Mouse (Mus musculus): ENCODE measurements at regions not wholly inside any gene's neighbourhood (a gene's known extent, or its start where the extent isn't known, plus 50 kb on each side); places are given as distances from the start of the nearest gene placed in this dataset.

DNA sequence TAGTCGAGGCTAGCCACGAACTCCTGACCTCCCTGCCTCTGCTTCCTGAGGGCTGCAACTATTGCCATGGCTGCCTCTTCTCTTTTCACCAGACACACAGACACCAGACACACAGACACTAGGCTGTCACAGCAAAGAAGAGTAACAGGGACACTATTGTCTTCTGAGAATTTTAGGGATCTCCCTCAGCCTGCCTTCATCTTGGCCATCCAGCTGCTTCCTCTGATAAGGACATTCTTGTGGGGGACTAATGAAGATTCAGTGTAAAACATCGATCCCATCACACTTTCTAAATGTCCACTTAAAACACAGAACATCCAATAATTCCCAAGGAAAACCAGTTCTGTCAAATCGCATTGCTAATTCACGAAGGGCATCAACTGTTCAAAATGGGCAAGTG is 98.2 kb downstream of the Cd24a start:
- no peak for ATAC-seq (ENCODE audit: low FRiP score)
- Histone ChIP-seq H3K27me3 (ENCODE audit: insufficient read depth, low read length) (no peaks in the 10 kb centered on the region), H3K27ac (ENCODE audit: low read depth, low read length) (no peak overlapping the region), H3K4me2 (ENCODE audit: low read depth, low read length, poor library complexity, severe bottlenecking) (no peak overlapping the region), H3K9ac (replicated peaks; ENCODE audit: low read length, poor library complexity, severe bottlenecking) (no peak overlapping the region), H3K4me1 (ENCODE audit: insufficient read depth, low read length) (no peaks in the 10 kb centered on the region), H3K9me3 (ENCODE audit: low read length) (no peaks in the 10 kb centered on the region), H3K4me3 (ENCODE audit: low read depth, low read length) (no peak overlapping the region), H3K36me3 (ENCODE audit: insufficient read depth, low read length) (no peaks in the 10 kb centered on the region)
- TF ChIP-seq CTCF (IDR thresholded peaks at IDR 0.05), result no peak
- no peak for DNase-seq (ENCODE audit: low spot score)
- 74% methylated on average over 5 of the region's 5 CpGs for WGBS

GRCm38 (mm10) chr10:43684247-43685033 is 106.4 kb downstream of the Cd24a start:
- Histone ChIP-seq H3K9me3 (ENCODE audit: low read length) (no peaks in the 10 kb centered on the region), H3K27me3 (ENCODE audit: insufficient read depth, low read length) (no peaks in the 10 kb centered on the region), H3K4me1 (ENCODE audit: insufficient read depth, low read length) (peaks cover 3% of the 10 kb centered on the region; the same call in 1 of the 2 replicates), H3K9ac (replicated peaks; ENCODE audit: low read length, poor library complexity, severe bottlenecking) (no peak overlapping the region), H3K27ac (ENCODE audit: low read depth, low read length) (no peak overlapping the region), H3K4me3 (ENCODE audit: low read depth, low read length) (no peak overlapping the region), H3K4me2 (ENCODE audit: low read depth, low read length, poor library complexity, severe bottlenecking) (no peak overlapping the region), H3K36me3 (ENCODE audit: insufficient read depth, low read length) (no peaks in the 10 kb centered on the region)
- no peak for DNase-seq (ENCODE audit: low spot score)
- TF ChIP-seq CTCF (IDR thresholded peaks at IDR 0.05), result no peak
- no peak for ATAC-seq (ENCODE audit: low FRiP score)
- WGBS, result 47% methylated on average over 12 of the region's 12 CpGs

- ATAC-seq (ENCODE audit: low FRiP score) (no peak), DNase-seq (ENCODE audit: low spot score) (peak; percentile 2)
- no peak overlapping the region for H3K4me2 ChIP-seq (ENCODE audit: low read depth, low read length, poor library complexity, severe bottlenecking)
- H3K4me3 ChIP-seq (ENCODE audit: low read depth, low read length), result no peak overlapping the region
- H3K27me3 ChIP-seq (ENCODE audit: insufficient read depth, low read length), result no peaks in the 10 kb centered on the region
- H3K27ac ChIP-seq (ENCODE audit: low read depth, low read length), result no peak overlapping the region
- 17% methylated on average over 10 of the region's 10 CpGs for WGBS
- no peaks in the 10 kb centered on the region for H3K9me3 ChIP-seq (ENCODE audit: low read length)
- H3K36me3 ChIP-seq (ENCODE audit: insufficient read depth, low read length), result no peaks in the 10 kb centered on the region
- H3K4me1 ChIP-seq (ENCODE audit: insufficient read depth, low read length), result peaks cover 3% of the 10 kb centered on the region; the same call in 1 of the 2 replicates
- no peak overlapping the region for H3K9ac ChIP-seq (replicated peaks; ENCODE audit: low read length, poor library complexity, severe bottlenecking)
- TF ChIP-seq CTCF (IDR thresholded peaks at IDR 0.05), result no peak
Observed at GRCm38 (mm10) chr10:43689161-43689913, 111.3 kb downstream of the Cd24a start.

DNA sequence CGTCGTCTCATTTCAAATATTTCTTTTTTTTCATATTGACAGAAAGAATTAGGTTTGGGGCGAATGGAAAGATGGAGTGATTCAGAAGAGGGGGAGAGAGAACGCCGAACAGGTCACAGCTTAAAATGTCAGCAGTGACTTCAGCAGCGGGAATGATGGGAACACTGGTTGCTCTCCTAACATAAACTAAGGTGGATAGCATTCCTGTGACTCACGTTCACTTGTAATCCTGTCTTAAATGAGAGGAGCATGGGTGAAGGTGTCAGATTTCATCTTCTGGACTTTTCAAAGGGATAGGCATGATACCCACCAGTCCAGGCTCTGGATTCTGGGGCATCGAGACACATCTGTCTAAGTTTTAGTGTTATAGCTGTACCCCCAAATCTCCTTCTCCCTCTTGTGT is 111.8 kb downstream of the Cd24a start:
- Histone ChIP-seq H3K4me3 (ENCODE audit: low read depth, low read length) (no peak overlapping the region), H3K27me3 (ENCODE audit: insufficient read depth, low read length) (no peaks in the 10 kb centered on the region), H3K4me1 (ENCODE audit: insufficient read depth, low read length) (peaks cover 3% of the 10 kb centered on the region; the same call in 1 of the 2 replicates), H3K9ac (replicated peaks; ENCODE audit: low read length, poor library complexity, severe bottlenecking) (no peak overlapping the region), H3K9me3 (ENCODE audit: low read length) (no peaks in the 10 kb centered on the region), H3K36me3 (ENCODE audit: insufficient read depth, low read length) (no peaks in the 10 kb centered on the region), H3K4me2 (ENCODE audit: low read depth, low read length, poor library complexity, severe bottlenecking) (no peak overlapping the region), H3K27ac (ENCODE audit: low read depth, low read length) (no peak overlapping the region)
- 47% methylated on average over 8 of the region's 8 CpGs for WGBS
- TF ChIP-seq CTCF (IDR thresholded peaks at IDR 0.05), result no peak
- DNase-seq (ENCODE audit: low spot score) (no peak), ATAC-seq (ENCODE audit: low FRiP score) (no peak)

- Histone ChIP-seq H3K4me3 (ENCODE audit: low read depth, low read length) (no peak overlapping the region), H3K9me3 (ENCODE audit: low read length) (no peaks in the 10 kb centered on the region), H3K4me1 (ENCODE audit: insufficient read depth, low read length) (peaks cover 3% of the 10 kb centered on the region; the same call in 1 of the 2 replicates), H3K4me2 (ENCODE audit: low read depth, low read length, poor library complexity, severe bottlenecking) (no peak overlapping the region), H3K36me3 (ENCODE audit: insufficient read depth, low read length) (no peaks in the 10 kb centered on the region), H3K27ac (ENCODE audit: low read depth, low read length) (no peak overlapping the region), H3K27me3 (ENCODE audit: insufficient read depth, low read length) (no peaks in the 10 kb centered on the region), H3K9ac (replicated peaks; ENCODE audit: low read length, poor library complexity, severe bottlenecking) (no peak overlapping the region)
- DNase-seq (ENCODE audit: low spot score) (no peak), ATAC-seq (ENCODE audit: low FRiP score) (no peak)
- TF ChIP-seq CTCF (IDR thresholded peaks at IDR 0.05), result no peak
- WGBS, result 76% methylated on average over 5 of the region's 5 CpGs
Observed at GRCm38 (mm10) chr10:43693974-43694373, 115.9 kb downstream of the Cd24a start.

DNA sequence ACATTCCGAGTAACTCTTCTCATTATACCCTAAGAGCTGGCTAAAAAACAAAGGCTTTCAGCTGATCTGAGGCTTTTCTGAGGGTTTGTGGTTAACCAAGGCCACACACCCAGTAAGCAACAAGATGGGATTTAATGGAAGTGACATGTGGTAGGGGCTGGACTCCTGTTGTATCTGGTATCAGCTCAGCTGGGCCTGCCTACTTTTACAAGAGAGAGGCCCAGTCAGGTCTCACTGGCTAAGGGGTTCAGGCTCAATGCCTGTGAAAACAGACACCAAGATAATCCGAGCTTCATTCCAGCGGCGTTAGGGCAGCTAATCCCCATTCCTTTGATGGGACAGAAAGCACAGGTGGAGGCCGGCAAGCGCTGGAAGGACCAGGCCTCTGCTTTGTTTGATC is 116.4 kb downstream of the Cd24a start:
- Histone ChIP-seq H3K4me3 (ENCODE audit: low read depth, low read length) (no peak overlapping the region), H3K4me1 (ENCODE audit: insufficient read depth, low read length) (no peaks in the 10 kb centered on the region)
- 25% methylated on average over 6 of the region's 6 CpGs for WGBS

More for the DNA sequence above, 116.4 kb downstream of the Cd24a start:
- Histone ChIP-seq H3K27me3 (ENCODE audit: insufficient read depth, low read length) (no peaks in the 10 kb centered on the region), H3K4me2 (ENCODE audit: low read depth, low read length, poor library complexity, severe bottlenecking) (no peak overlapping the region), H3K9me3 (ENCODE audit: low read length) (no peaks in the 10 kb centered on the region), H3K27ac (ENCODE audit: low read depth, low read length) (no peak overlapping the region), H3K36me3 (ENCODE audit: insufficient read depth, low read length) (no peaks in the 10 kb centered on the region), H3K9ac (replicated peaks; ENCODE audit: low read length, poor library complexity, severe bottlenecking) (no peak overlapping the region)
- no peak for TF ChIP-seq CTCF (IDR thresholded peaks at IDR 0.05)
- ATAC-seq (ENCODE audit: low FRiP score) (no peak), DNase-seq (ENCODE audit: low spot score) (no peak)

Data from midbrain, postnatal 0 days (tissue).